Mouse (Mus musculus): ENCODE results near the gene Tpst2. TPM values are rescaled to one million over a fixed set of nuclear protein-coding genes. Genes with fewer than 3 reads are reported as not detected.

Gene Tpst2
- polyA plus RNA-seq, 1 experiment from 2014 or later, result 34.5 TPM

- Histone ChIP-seq H3K9me3 (replicated peaks) (no peaks in the 10 kb centered on the region), H3K9ac (no peak overlapping the region), H3K27ac (replicated peaks) (no peak overlapping the region), H3K4me1 (replicated peaks) (peaks cover 12% of the 10 kb centered on the region), H3K36me3 (replicated peaks) (peaks cover 80% of the 10 kb centered on the region), H3K27me3 (no peaks in the 10 kb centered on the region), H3K4me2 (no peak overlapping the region), H3K4me3 (replicated peaks) (no peak overlapping the region)
- no peak for ATAC-seq (ENCODE audit: insufficient read depth)
- 89% methylated on average over 22 of the region's 22 CpGs for WGBS (ENCODE audit: insufficient replicate concordance)
These were observed 60.5 kb downstream of the Tpst2 start for GRCm38 (mm10) chr5:112337004-112337403.

- H3K9me3 ChIP-seq (replicated peaks), result no peaks in the 10 kb centered on the region
- H3K36me3 ChIP-seq (replicated peaks), result peaks cover 58% of the 10 kb centered on the region
- H3K4me2 ChIP-seq, result no peak overlapping the region
- H3K4me3 ChIP-seq (replicated peaks), result no peak overlapping the region
- H3K4me1 ChIP-seq (replicated peaks), result peaks cover 31% of the 10 kb centered on the region
- no peak for ATAC-seq (ENCODE audit: insufficient read depth)
- H3K27me3 ChIP-seq, result no peaks in the 10 kb centered on the region
- WGBS (ENCODE audit: insufficient replicate concordance), result 62% methylated on average over 7 of the region's 7 CpGs
- H3K27ac ChIP-seq (replicated peaks), result no peak overlapping the region
- H3K9ac ChIP-seq, result no peak overlapping the region
These were observed 62.7 kb downstream of the Tpst2 start for GRCm38 (mm10) chr5:112339215-112339614.

- H3K27ac ChIP-seq (replicated peaks), result peak within 1 kb of the TSS; percentile 79
- peak within 1 kb of the TSS; percentile 73 for H3K9ac ChIP-seq
- no peaks in the 10 kb centered on the region for H3K27me3 ChIP-seq
- peaks cover 33% of the 10 kb centered on the region for H3K36me3 ChIP-seq (replicated peaks)
- no peaks in the 10 kb centered on the region for H3K9me3 ChIP-seq (replicated peaks)
- peak within 1 kb of the TSS; percentile 75 for H3K4me2 ChIP-seq
- peak; percentile 70 for ATAC-seq (ENCODE audit: insufficient read depth)
- WGBS (ENCODE audit: insufficient replicate concordance), result 2% methylated on average over 64 of the region's 64 CpGs
- H3K4me3 ChIP-seq (replicated peaks), result peak within 1 kb of the TSS; percentile 93
- H3K4me1 ChIP-seq (replicated peaks), result peaks cover 55% of the 10 kb centered on the region
These were observed 66.1 kb downstream of the Tpst2 start, which contains the start of the genes Srrd and Hps4 for GRCm38 (mm10) chr5:112342463-112343204. Srrd (minus strand) TSS chr5:112343040. Hps4 (plus strand) TSS chr5:112343083.

- peak; percentile 62 for ATAC-seq (ENCODE audit: insufficient read depth)
- WGBS (ENCODE audit: insufficient replicate concordance), result under 1% methylated on average over 24 of the region's 24 CpGs
- Histone ChIP-seq H3K36me3 (replicated peaks) (peaks cover 28% of the 10 kb centered on the region), H3K9me3 (replicated peaks) (no peaks in the 10 kb centered on the region), H3K27ac (replicated peaks) (peak overlapping the region; percentile 79), H3K4me1 (replicated peaks) (peaks cover 55% of the 10 kb centered on the region), H3K27me3 (no peaks in the 10 kb centered on the region), H3K9ac (peak overlapping the region; percentile 73), H3K4me3 (replicated peaks) (peak overlapping the region; percentile 93), H3K4me2 (peak overlapping the region; percentile 75)
These were observed 66.7 kb downstream of the Tpst2 start for GRCm38 (mm10) chr5:112343205-112343595.

- Histone ChIP-seq H3K4me2 (peak overlapping the region; percentile 75; the same call in 1 of the 2 replicates), H3K4me1 (replicated peaks) (peaks cover 55% of the 10 kb centered on the region), H3K27ac (replicated peaks) (peak overlapping the region; percentile 45), H3K27me3 (no peaks in the 10 kb centered on the region), H3K9me3 (replicated peaks) (no peaks in the 10 kb centered on the region), H3K4me3 (replicated peaks) (no peak overlapping the region), H3K9ac (no peak overlapping the region), H3K36me3 (replicated peaks) (peaks cover 21% of the 10 kb centered on the region)
- WGBS (ENCODE audit: insufficient replicate concordance), result 59% methylated on average over 6 of the region's 6 CpGs
- 0 out of 2 replicates have a peak, but pooled peaks have one; percentile 20 for ATAC-seq (ENCODE audit: insufficient read depth)
These were observed 67.8 kb downstream of the Tpst2 start for GRCm38 (mm10) chr5:112344092-112344960.

- peak overlapping the region; percentile 10; the same call in 1 of the 2 replicates for H3K4me2 ChIP-seq
- no peaks in the 10 kb centered on the region for H3K9me3 ChIP-seq (replicated peaks)
- no peak overlapping the region for H3K4me3 ChIP-seq (replicated peaks)
- peaks cover 49% of the 10 kb centered on the region for H3K4me1 ChIP-seq (replicated peaks)
- no peak overlapping the region for H3K27ac ChIP-seq (replicated peaks)
- H3K9ac ChIP-seq, result no peak overlapping the region
- peaks cover 27% of the 10 kb centered on the region for H3K36me3 ChIP-seq (replicated peaks)
- ATAC-seq (ENCODE audit: insufficient read depth), result no peak
- H3K27me3 ChIP-seq, result no peaks in the 10 kb centered on the region
- WGBS (ENCODE audit: insufficient replicate concordance), result 58% methylated on average over 16 of the region's 16 CpGs
These were observed 69.9 kb downstream of the Tpst2 start for GRCm38 (mm10) chr5:112346211-112346965.

GRCm38 (mm10) chr5:112349169-112349568 lies 72.7 kb downstream of the Tpst2 start:
- peaks cover 31% of the 10 kb centered on the region for H3K36me3 ChIP-seq (replicated peaks)
- H3K9ac ChIP-seq, result no peak overlapping the region
- H3K4me1 ChIP-seq (replicated peaks), result peaks cover 24% of the 10 kb centered on the region
- H3K4me2 ChIP-seq, result no peak overlapping the region
- H3K4me3 ChIP-seq (replicated peaks), result no peak overlapping the region
- WGBS (ENCODE audit: insufficient replicate concordance), result 77% methylated on average over 8 of the region's 8 CpGs
- H3K27ac ChIP-seq (replicated peaks), result no peak overlapping the region
- ATAC-seq (ENCODE audit: insufficient read depth), result no peak
- no peaks in the 10 kb centered on the region for H3K9me3 ChIP-seq (replicated peaks)
- H3K27me3 ChIP-seq, result no peaks in the 10 kb centered on the region

- no peak overlapping the region for H3K9ac ChIP-seq
- peaks cover 38% of the 10 kb centered on the region for H3K4me1 ChIP-seq (replicated peaks)
- no peaks in the 10 kb centered on the region for H3K27me3 ChIP-seq
- peaks cover 15% of the 10 kb centered on the region for H3K36me3 ChIP-seq (replicated peaks)
- H3K4me3 ChIP-seq (replicated peaks), result no peak overlapping the region
- H3K4me2 ChIP-seq, result no peak overlapping the region
- 51% methylated on average over 6 of the region's 6 CpGs for WGBS (ENCODE audit: insufficient replicate concordance)
- no peak overlapping the region for H3K27ac ChIP-seq (replicated peaks)
- no peaks in the 10 kb centered on the region for H3K9me3 ChIP-seq (replicated peaks)
- ATAC-seq (ENCODE audit: insufficient read depth), result peak; percentile 6; the same call in 1 of the 2 replicates
These were observed 79.0 kb downstream of the Tpst2 start for GRCm38 (mm10) chr5:112355493-112355892.

GRCm38 (mm10) chr5:112355910-112356309 lies 79.4 kb downstream of the Tpst2 start, which contains the start of gene Gm6583:
Gm6583 (minus strand) TSS chr5:112356033.
- Histone ChIP-seq H3K4me3 (replicated peaks) (no peak within 1 kb of the TSS), H3K27ac (replicated peaks) (peak within 1 kb of the TSS; percentile 2; the same call in 1 of the 2 replicates), H3K36me3 (replicated peaks) (peaks cover 13% of the 10 kb centered on the region; the same call in 1 of the 2 replicates), H3K4me1 (replicated peaks) (peaks cover 39% of the 10 kb centered on the region), H3K9me3 (replicated peaks) (no peaks in the 10 kb centered on the region), H3K4me2 (no peak within 1 kb of the TSS), H3K27me3 (no peaks in the 10 kb centered on the region), H3K9ac (no peak within 1 kb of the TSS)
- peak; percentile 38; the same call in 1 of the 2 replicates for ATAC-seq (ENCODE audit: insufficient read depth)
- WGBS (ENCODE audit: insufficient replicate concordance), result 43% methylated on average over 13 of the region's 13 CpGs

GRCm38 (mm10) chr5:112356322-112356721 lies 79.8 kb downstream of the Tpst2 start:
- H3K27me3 ChIP-seq, result no peaks in the 10 kb centered on the region
- peaks cover 10% of the 10 kb centered on the region; the same call in 1 of the 2 replicates for H3K36me3 ChIP-seq (replicated peaks)
- no peak overlapping the region for H3K4me3 ChIP-seq (replicated peaks)
- ATAC-seq (ENCODE audit: insufficient read depth), result no peak
- peaks cover 39% of the 10 kb centered on the region for H3K4me1 ChIP-seq (replicated peaks)
- H3K9me3 ChIP-seq (replicated peaks), result no peaks in the 10 kb centered on the region
- H3K9ac ChIP-seq, result no peak overlapping the region
- H3K4me2 ChIP-seq, result no peak overlapping the region
- H3K27ac ChIP-seq (replicated peaks), result no peak overlapping the region; the same call in 1 of the 2 replicates
- 64% methylated on average over 9 of the region's 9 CpGs for whole genome bisulfite sequencing (ENCODE audit: insufficient replicate concordance)

Measured in liver, embryonic 15.5 days (tissue).